ENCODE assay signal across 26 mouse cellular contexts in the genomic region with DNA sequence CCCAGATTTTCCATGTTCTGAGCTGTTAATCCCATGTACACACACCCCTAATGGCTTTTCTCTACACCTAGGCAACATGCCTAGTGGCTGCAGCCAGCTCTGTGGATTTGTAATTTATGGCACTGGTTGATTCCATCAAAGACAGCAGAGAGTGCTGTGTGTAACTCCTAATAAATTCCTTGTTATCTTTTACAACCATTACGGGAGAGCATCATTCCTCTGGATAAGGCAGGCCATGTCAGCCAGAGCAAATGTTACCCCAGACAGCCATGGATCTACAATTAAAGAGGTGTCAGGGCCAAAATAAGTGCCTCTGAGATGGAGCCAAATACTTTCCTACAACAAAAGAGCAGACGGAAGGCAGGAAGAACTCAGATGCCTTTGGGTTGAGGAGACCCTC.
"Had no signal": no experiment of that assay in that cellular context is flagged by ENCODE, and none has a peak within 500 bp of the region (broad histone marks: within the 10 kb centered on the region; RNA-seq: fewer than 3 reads in every experiment).

No protein-coding gene starts in this region.

- H3K27ac ChIP-seq: gastrocnemius, adult 2 months; heart, embryonic 13.5 days; heart, embryonic 15.5 days; hindbrain, embryonic 10.5 days; hindbrain, embryonic 12.5 days; hindbrain, embryonic 14.5 days; intestine, embryonic 15.5 days; layer of hippocampus, adult 2 months; left cerebral cortex, adult 2 months; limb, embryonic 10.5 days; limb, embryonic 12.5 days had no signal

- H3K27me3 ChIP-seq: heart, embryonic 13.5 days; heart, embryonic 15.5 days; hindbrain, embryonic 12.5 days; intestine, embryonic 15.5 days; limb, embryonic 12.5 days had no signal

- H3K4me3 ChIP-seq: gastrocnemius, adult 2 months; heart, embryonic 13.5 days; heart, embryonic 15.5 days; hindbrain, embryonic 10.5 days; hindbrain, embryonic 12.5 days; intestine, embryonic 15.5 days; layer of hippocampus, adult 2 months; left cerebral cortex, adult 2 months; limb, embryonic 10.5 days; limb, embryonic 12.5 days had no signal

- ATAC-seq: forebrain, embryonic 16.5 days; hindbrain, embryonic 16.5 days; inflammation-experienced regulatory T-cells, adult 6 months; intestine, embryonic 15.5 days; intestine, postnatal 0 days had no signal

- H3K4me2 ChIP-seq: heart, embryonic 11.5 days; heart, embryonic 13.5 days; heart, embryonic 15.5 days; hindbrain, embryonic 12.5 days; hindbrain, embryonic 14.5 days; intestine, embryonic 15.5 days; limb, embryonic 12.5 days had no signal

- H3K36me3 ChIP-seq: heart, embryonic 13.5 days; heart, embryonic 15.5 days; hindbrain, embryonic 10.5 days; hindbrain, embryonic 12.5 days; intestine, embryonic 15.5 days; limb, embryonic 10.5 days; limb, embryonic 12.5 days had no signal

- H3K9me3 ChIP-seq: heart, embryonic 13.5 days; heart, embryonic 15.5 days; hindbrain, embryonic 10.5 days; hindbrain, embryonic 12.5 days; intestine, embryonic 15.5 days; limb, embryonic 10.5 days; limb, embryonic 12.5 days had no signal

- H3K4me1 ChIP-seq: heart, embryonic 13.5 days; heart, embryonic 15.5 days; hindbrain, embryonic 10.5 days; hindbrain, embryonic 12.5 days; limb, embryonic 10.5 days; limb, embryonic 12.5 days had no signal

- H3K9ac ChIP-seq: heart, embryonic 13.5 days; heart, embryonic 15.5 days; hindbrain, embryonic 12.5 days; hindbrain, embryonic 14.5 days; intestine, embryonic 15.5 days; limb, embryonic 12.5 days had no signal

- DNase-seq: gastrocnemius, adult 2 months; gastrocnemius, postnatal 10 days; gastrocnemius, postnatal 25 days; heart, adult 18-20 months; heart, postnatal 14 days; heart, postnatal 36 days; kidney, adult 18-20 months; kidney, adult 8-10 months; kidney, postnatal 10 days; kidney, postnatal 25 days; kidney, postnatal 4 days had no signal
